ENCODE assay signal across 20 mouse cellular contexts in the genomic region with DNA sequence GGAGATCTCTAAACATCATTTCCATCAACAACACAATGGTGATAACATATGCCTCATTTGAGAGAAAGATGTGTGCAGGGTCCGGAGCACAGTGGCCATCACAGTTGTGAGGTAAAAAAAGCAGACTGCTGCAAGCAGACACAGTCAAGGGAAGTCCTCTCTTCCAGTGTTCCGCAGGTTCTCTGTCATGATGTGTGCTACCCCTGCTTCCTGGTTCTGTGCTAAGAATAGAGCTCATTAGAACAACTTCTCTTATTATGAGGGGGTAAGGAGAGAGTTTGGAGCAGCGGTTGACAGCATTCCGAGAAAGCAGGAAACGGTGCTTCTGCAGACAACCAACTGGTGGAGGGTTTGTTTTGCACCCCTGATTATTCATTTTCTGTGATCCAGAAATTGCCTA.
DNase-seq lines count a peak whose midpoint lies in the region; ATAC-seq and TF ChIP-seq lines count a peak whose summit lies in the region.
"Had no signal": no experiment of that assay in that cellular context is flagged by ENCODE, and none has a peak within 500 bp of the region (broad histone marks: within the 10 kb centered on the region; RNA-seq: fewer than 3 reads in every experiment).

No protein-coding gene starts in this region.

- peak overlapping the region; percentile 97 for H3K27ac ChIP-seq in MEL (ENCODE audit: control insufficient read depth, low read depth, low read length)
- no peak overlapping the region for H3K27ac ChIP-seq in liver, postnatal 0 days (ENCODE audit: low read depth)
- H3K27ac ChIP-seq: embryonic facial prominence, embryonic 13.5 days; forebrain, embryonic 15.5 days; hindbrain, embryonic 13.5 days; limb, embryonic 13.5 days; lung, embryonic 15.5 days had no signal

- peak overlapping the region; percentile 21 to 38 for H3K4me3 ChIP-seq in MEL (ENCODE audit: control insufficient read depth in 1 of 2, insufficient read depth in 1 of 2, low read depth in 2 of 2, low read length in 2 of 2)
- no peak overlapping the region for H3K4me3 ChIP-seq in liver, postnatal 0 days (ENCODE audit: low read depth, low read length)
- H3K4me3 ChIP-seq: embryonic facial prominence, embryonic 13.5 days; forebrain, embryonic 15.5 days; hindbrain, embryonic 13.5 days; limb, embryonic 13.5 days; lung, embryonic 15.5 days had no signal

- 0 out of 2 replicates have a peak overlapping the region, but pooled peaks have one; percentile 5 for H3K4me2 ChIP-seq in liver, postnatal 0 days (ENCODE audit: low read depth, low read length)
- H3K4me2 ChIP-seq: embryonic facial prominence, embryonic 13.5 days; forebrain, embryonic 15.5 days; hindbrain, embryonic 13.5 days; limb, embryonic 13.5 days; lung, embryonic 15.5 days had no signal

- no peak for TF ChIP-seq RAD21 in MEL (IDR thresholded peaks at IDR 0.05; ENCODE audit: low read depth, low read length)

- H3K79me2 ChIP-seq in MEL (ENCODE audit: control insufficient read depth, insufficient read depth, low read length, poor library complexity), result no peaks in the 10 kb centered on the region

- H3K27me3 ChIP-seq in MEL (ENCODE audit: control insufficient read depth in 1 of 2, insufficient read depth in 2 of 2, low read length in 2 of 2), result no peaks in the 10 kb centered on the region
- no peaks in the 10 kb centered on the region for H3K27me3 ChIP-seq in liver, postnatal 0 days (ENCODE audit: insufficient read depth, low read length)
- H3K27me3 ChIP-seq: embryonic facial prominence, embryonic 13.5 days; forebrain, embryonic 15.5 days; hindbrain, embryonic 13.5 days; limb, embryonic 13.5 days; lung, embryonic 15.5 days had no signal

- 29% methylated on average over 5 of the region's 5 CpGs for WGBS in liver, postnatal 0 days (ENCODE audit: insufficient replicate concordance)

- peak overlapping the region; percentile 67 for H3K9ac ChIP-seq in MEL (ENCODE audit: control insufficient read depth, low read depth, low read length, poor library complexity, severe bottlenecking)
- no peak overlapping the region for H3K9ac ChIP-seq in liver, postnatal 0 days (replicated peaks)
- H3K9ac ChIP-seq: embryonic facial prominence, embryonic 13.5 days; forebrain, embryonic 15.5 days; hindbrain, embryonic 13.5 days; limb, embryonic 13.5 days; lung, embryonic 15.5 days had no signal

- H3K9me3 ChIP-seq in MEL (replicated peaks; ENCODE audit: insufficient read depth, low read length), result no peaks in the 10 kb centered on the region
- H3K9me3 ChIP-seq in liver, postnatal 0 days (ENCODE audit: low read length), result no peaks in the 10 kb centered on the region
- H3K9me3 ChIP-seq: embryonic facial prominence, embryonic 13.5 days; forebrain, embryonic 15.5 days; hindbrain, embryonic 13.5 days; limb, embryonic 13.5 days; lung, embryonic 15.5 days had no signal

- DNase-seq in MEL (ENCODE audit: low read depth, low spot score) (peak; percentile 87), liver (peak; percentile 5)
- no peak for DNase-seq in liver, postnatal 0 days
- no peak for DNase-seq in T-cell, adult 2 months (ENCODE audit: low spot score)
- DNase-seq in left cerebral cortex, postnatal 10 days (ENCODE audit: extremely low spot score in 1 of 2, low spot score in 2 of 2), result no peak
- no peak for DNase-seq in heart, adult 11 months
- DNase-seq in B cell, adult 2 months, result no peak
- DNase-seq: cerebellum, adult 9-11 months; gastrocnemius, postnatal 25 days; heart, postnatal 10 days; right cerebral cortex, postnatal 14 days; spleen, adult 18-20 months had no signal

- intact Hi-C loops in left cerebral cortex, postnatal 10 days (cut with DNase I), result no loop called here

- ATAC-seq in common myeloid progenitor, adult 5-6 weeks (replicated peaks; ENCODE audit: low read depth, poor library complexity, severe bottlenecking), result peak; percentile 93
- ATAC-seq in liver, postnatal 0 days, result peak; percentile 55
- ATAC-seq: forebrain, embryonic 15.5 days; inflammation-experienced regulatory T-cells, adult 6 months; midbrain, embryonic 16.5 days had no signal

- no peak for TF ChIP-seq CTCF in MEL (IDR thresholded peaks at IDR 0.05 in 2 of 3, conservative IDR thresholded peaks at IDR 0.05 in 1 of 3; ENCODE audit: control insufficient read depth in 1 of 3, insufficient read depth in 1 of 3, low read depth in 2 of 3, low read length in 3 of 3, poor library complexity in 1 of 3, severe bottlenecking in 1 of 3)
- TF ChIP-seq CTCF in liver, postnatal 0 days (IDR thresholded peaks at IDR 0.05; ENCODE audit: low read depth), result no peak

- H3K36me3 ChIP-seq in MEL (ENCODE audit: control insufficient read depth in 1 of 2, insufficient read depth in 2 of 2, low read length in 2 of 2), result peaks cover 0 to 53% of the 10 kb centered on the region in 2 experiments; a peak in 2 of 4 replicates
- H3K36me3 ChIP-seq in liver, postnatal 0 days (replicated peaks; ENCODE audit: insufficient read depth, low read length), result no peaks in the 10 kb centered on the region
- H3K36me3 ChIP-seq: embryonic facial prominence, embryonic 13.5 days; forebrain, embryonic 15.5 days; hindbrain, embryonic 13.5 days; limb, embryonic 13.5 days; lung, embryonic 15.5 days had no signal

- TF ChIP-seq EP300 in MEL (IDR thresholded peaks at IDR 0.05; ENCODE audit: low read depth in 1 of 2, low read length in 2 of 2), result no peak; a peak in 1 of 4 replicates
- no peak for TF ChIP-seq EP300 in liver, postnatal 0 days (IDR thresholded peaks at IDR 0.05; ENCODE audit: low read depth)

- H3K4me1 ChIP-seq in MEL (ENCODE audit: control insufficient read depth in 1 of 2, insufficient read depth in 2 of 2, low read length in 2 of 2), result peaks cover 12 to 34% of the 10 kb centered on the region in 2 experiments; a peak in 3 of 4 replicates
- peaks cover 8% of the 10 kb centered on the region for H3K4me1 ChIP-seq in liver, postnatal 0 days (ENCODE audit: insufficient read depth)
- H3K4me1 ChIP-seq: embryonic facial prominence, embryonic 13.5 days; forebrain, embryonic 15.5 days; hindbrain, embryonic 13.5 days; limb, embryonic 13.5 days; lung, embryonic 15.5 days had no signal

- peak in 1 of 2 experiments; percentile 52; a peak in 2 of 4 replicates for TF ChIP-seq POLR2A in MEL (IDR thresholded peaks at IDR 0.05; ENCODE audit: control insufficient read depth in 1 of 2, insufficient read depth in 1 of 2, low read depth in 1 of 2, low read length in 2 of 2, poor library complexity in 1 of 2)

TF ChIP-seq in MEL, 35 proteins besides CTCF, POLR2A, EP300 and RAD21:
- TF ChIP-seq UBTF (IDR thresholded peaks at IDR 0.05; ENCODE audit: borderline replicate concordance, insufficient read depth, low read depth, low read length) (no peak), HCFC1 (IDR thresholded peaks at IDR 0.05; ENCODE audit: low read depth, low read length) (peak; percentile 41; the same call in 1 of the 2 replicates), MXI1 (IDR thresholded peaks at IDR 0.05; ENCODE audit: low read depth, low read length) (peak; percentile 37; the same call in 1 of the 2 replicates), ELF1 (IDR thresholded peaks at IDR 0.05; ENCODE audit: low read depth, low read length) (peak; percentile 83), TBP (IDR thresholded peaks at IDR 0.05; ENCODE audit: low read depth, low read length) (peak; percentile 53; the same call in 1 of the 2 replicates), MEF2A (IDR thresholded peaks at IDR 0.05; ENCODE audit: extremely low read depth, insufficient replicate concordance, low read depth, low read length, poor library complexity, severe bottlenecking) (peak; percentile 80), TCF12 (IDR thresholded peaks at IDR 0.05; ENCODE audit: low read depth, low read length) (no peak), ETS1 (IDR thresholded peaks at IDR 0.05; ENCODE audit: low read depth, low read length) (peak; percentile 43; the same call in 1 of the 2 replicates), KAT2A (conservative IDR thresholded peaks at IDR 0.05; ENCODE audit: low read depth, low read length) (no peak)

Comparison
In these comparisons a context has a peak if more than half of its experiments do, and no peak if none do; other contexts are left out.
1. DNase-seq: peak in MEL (single experiment) and liver (single experiment); none in liver, postnatal 0 days (single experiment), T-cell, adult 2 months (single experiment), left cerebral cortex, postnatal 10 days (0 of 2), heart, adult 11 months (single experiment) and B cell, adult 2 months (0 of 2).